Mouse (Mus musculus): Measurements from ENCODE around the gene Gm34653. TPM values are rescaled to one million over a fixed set of nuclear protein-coding genes. Genes with fewer than 3 reads are reported as not detected.

The Gm34653 gene
- polyA plus RNA-seq, 1 experiment from 2014 or later: not detected

GRCm38 (mm10) chr2:34874271-34874670, 41.5 kb downstream of the Gm34653 start, which contains the start of gene Cutal:
TSS of gene Cutal (plus strand) at chr2:34874396.
- no peak for DNase-seq (ENCODE audit: low spot score)
- Histone ChIP-seq H3K27ac (peak within 1 kb of the TSS; percentile 23; the same call in 1 of the 2 replicates), H3K36me3 (no peaks in the 10 kb centered on the region), H3K27me3 (ENCODE audit: insufficient read depth, poor library complexity, severe bottlenecking) (peaks cover 31% of the 10 kb centered on the region; the same call in 1 of the 2 replicates), H3K4me1 (peaks cover 19% of the 10 kb centered on the region; the same call in 1 of the 2 replicates), H3K4me3 (peak within 1 kb of the TSS; percentile 54), H3K9me3 (no peaks in the 10 kb centered on the region)
- WGBS: 1% methylated on average over 14 of the region's 14 CpGs

DNA sequence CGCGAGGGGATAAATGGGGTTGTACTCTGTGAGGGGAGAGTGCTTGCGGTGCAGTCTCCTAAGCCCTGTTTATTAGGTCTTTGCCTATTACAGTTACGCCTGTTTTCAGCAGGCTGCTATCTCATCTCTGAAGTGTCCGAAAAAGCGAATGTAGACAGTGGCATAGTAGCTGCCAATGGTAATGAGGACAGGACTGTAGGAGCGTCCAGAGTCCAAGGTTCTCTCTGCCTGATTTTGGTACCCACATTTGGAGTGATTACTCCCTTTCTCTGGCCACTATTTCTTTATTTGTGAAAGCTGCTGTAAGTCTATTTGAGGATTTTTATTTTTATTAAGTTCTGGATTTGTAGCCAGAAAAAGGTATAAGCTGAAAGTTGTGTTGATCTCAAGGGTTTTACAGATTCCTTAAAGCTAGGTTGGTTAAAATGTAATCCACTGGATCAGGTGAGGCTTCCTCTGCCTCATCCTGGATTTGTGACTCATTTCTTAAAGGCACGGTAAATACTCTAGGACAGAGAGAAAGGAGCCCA, 42.1 kb downstream of the Gm34653 start, which contains the start of gene Psmd5:
Gene Psmd5, minus strand, starts transcription at position 153 of the 530 bp plus-strand sequence.
- H3K4me3 ChIP-seq: peak within 1 kb of the TSS; percentile 54
- WGBS: 9% methylated on average over 8 of the region's 8 CpGs
- H3K27me3 ChIP-seq (ENCODE audit: insufficient read depth, poor library complexity, severe bottlenecking): peaks cover 31% of the 10 kb centered on the region; the same call in 1 of the 2 replicates
- peaks cover 14% of the 10 kb centered on the region; the same call in 1 of the 2 replicates for H3K4me1 ChIP-seq
- no peak for DNase-seq (ENCODE audit: low spot score)
- H3K27ac ChIP-seq: peak within 1 kb of the TSS; percentile 23; the same call in 1 of the 2 replicates
- no peaks in the 10 kb centered on the region for H3K9me3 ChIP-seq
- no peaks in the 10 kb centered on the region for H3K36me3 ChIP-seq

DNA sequence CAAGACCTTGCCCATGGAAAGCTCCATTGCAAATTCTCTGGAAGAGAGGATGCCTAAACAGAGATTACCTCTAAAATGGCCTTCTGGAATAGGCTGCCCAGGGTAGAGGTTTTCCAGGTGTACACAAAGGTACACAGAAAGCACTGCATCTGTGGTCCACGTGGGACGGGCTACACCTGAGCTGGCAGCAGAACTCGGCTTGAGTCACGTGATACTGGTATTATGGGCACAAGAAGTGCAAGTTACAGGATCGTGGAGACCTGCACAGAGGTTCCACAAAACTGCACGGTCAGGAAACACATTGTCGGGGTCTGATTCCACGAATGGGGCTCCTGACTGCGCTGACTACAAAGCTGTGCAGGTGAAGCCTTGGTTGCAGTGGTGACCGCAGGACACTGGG, 47.2 kb downstream of the Gm34653 start:
- no peak for DNase-seq (ENCODE audit: low spot score)
- WGBS: 80% methylated on average over 10 of the region's 10 CpGs
- no peak overlapping the region for H3K4me3 ChIP-seq
- H3K27me3 ChIP-seq (ENCODE audit: insufficient read depth, poor library complexity, severe bottlenecking): peaks cover 27% of the 10 kb centered on the region
- no peaks in the 10 kb centered on the region for H3K9me3 ChIP-seq
- H3K36me3 ChIP-seq: no peaks in the 10 kb centered on the region
- no peaks in the 10 kb centered on the region for H3K4me1 ChIP-seq
- no peak overlapping the region for H3K27ac ChIP-seq

- H3K27ac ChIP-seq: no peak overlapping the region
- H3K9me3 ChIP-seq: no peaks in the 10 kb centered on the region
- whole genome bisulfite sequencing: 85% methylated on average over 2 of the region's 2 CpGs
- no peaks in the 10 kb centered on the region for H3K4me1 ChIP-seq
- H3K27me3 ChIP-seq (ENCODE audit: insufficient read depth, poor library complexity, severe bottlenecking): peaks cover 12% of the 10 kb centered on the region
- H3K36me3 ChIP-seq: no peaks in the 10 kb centered on the region
- no peak for DNase-seq (ENCODE audit: low spot score)
- H3K4me3 ChIP-seq: no peak overlapping the region
Observed at GRCm38 (mm10) chr2:34882757-34883156, 50.0 kb downstream of the Gm34653 start.

DNA sequence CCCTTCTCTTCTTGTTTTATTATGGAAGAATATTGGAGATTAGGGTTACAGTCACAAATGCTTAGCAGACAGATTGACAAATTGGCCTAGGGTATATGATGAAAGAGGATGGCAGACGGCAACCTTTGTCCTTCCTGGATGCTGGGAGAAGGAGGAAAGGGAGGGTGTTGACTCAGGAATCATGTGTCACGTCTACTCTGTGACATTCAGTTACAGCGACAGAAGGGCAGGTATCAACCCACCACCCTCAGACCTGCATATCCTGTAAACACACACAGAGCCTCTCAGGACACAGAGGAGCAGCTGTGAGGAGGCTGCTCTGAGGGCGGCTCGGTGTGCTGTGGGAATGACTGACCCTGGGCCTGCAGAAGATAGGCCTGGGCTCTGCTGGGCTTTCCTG, 50.4 kb downstream of the Gm34653 start:
- H3K36me3 ChIP-seq: no peaks in the 10 kb centered on the region
- H3K4me1 ChIP-seq: no peaks in the 10 kb centered on the region
- no peak for DNase-seq (ENCODE audit: low spot score)
- H3K27ac ChIP-seq: no peak overlapping the region
- no peaks in the 10 kb centered on the region for H3K9me3 ChIP-seq
- H3K4me3 ChIP-seq: no peak overlapping the region
- H3K27me3 ChIP-seq (ENCODE audit: insufficient read depth, poor library complexity, severe bottlenecking): peaks cover 12% of the 10 kb centered on the region
- 41% methylated on average over 5 of the region's 5 CpGs for WGBS

GRCm38 (mm10) chr2:34884186-34884585, 51.4 kb downstream of the Gm34653 start:
- H3K27ac ChIP-seq: no peak overlapping the region
- DNase-seq (ENCODE audit: low spot score): no peak
- no peaks in the 10 kb centered on the region for H3K36me3 ChIP-seq
- H3K4me3 ChIP-seq: no peak overlapping the region
- no peaks in the 10 kb centered on the region for H3K9me3 ChIP-seq
- 83% methylated on average over 2 of the region's 2 CpGs for WGBS
- H3K4me1 ChIP-seq: no peaks in the 10 kb centered on the region
- peaks cover 12% of the 10 kb centered on the region for H3K27me3 ChIP-seq (ENCODE audit: insufficient read depth, poor library complexity, severe bottlenecking)

Other genes starting within 250 kb of the Gm34653 start
- gene Gapvd1, start 77.8 kb upstream of the Gm34653 start, polyA plus RNA-seq (2016; fragmentation: Nextera tagmentation; extraction: Ambion mirVana): 63.7 and 80.0 TPM in 2 replicates
- 1,119 and 1,337 TPM in 2 replicates for gene Hspa5, start 61.0 kb upstream of the Gm34653 start, polyA plus RNA-seq (2016; fragmentation: Nextera tagmentation; extraction: Ambion mirVana)
- gene Rabepk, start 33.1 kb upstream of the Gm34653 start, polyA plus RNA-seq (2016; fragmentation: Nextera tagmentation; extraction: Ambion mirVana): 39.3 and 40.2 TPM in 2 replicates
- gene Fbxw2, start 6.7 kb upstream of the Gm34653 start, polyA plus RNA-seq (2016; fragmentation: Nextera tagmentation; extraction: Ambion mirVana): 60.1 and 74.5 TPM in 2 replicates
- gene Cutal, start 41.4 kb downstream of the Gm34653 start, polyA plus RNA-seq (2016; fragmentation: Nextera tagmentation; extraction: Ambion mirVana): 0.31 TPM in 1 of 2 replicates, not detected in the other
- gene Psmd5, start 42.0 kb downstream of the Gm34653 start, polyA plus RNA-seq (2016; fragmentation: Nextera tagmentation; extraction: Ambion mirVana): 77.5 and 96.6 TPM in 2 replicates
- gene Phf19, start 81.0 kb downstream of the Gm34653 start, polyA plus RNA-seq (2016; fragmentation: Nextera tagmentation; extraction: Ambion mirVana): 3.1 and 3.9 TPM in 2 replicates
- 0.78 and 0.85 TPM in 2 replicates for gene Traf1, start 128.8 kb downstream of the Gm34653 start, polyA plus RNA-seq (2016; fragmentation: Nextera tagmentation; extraction: Ambion mirVana)
- gene Hc, start 228.4 kb downstream of the Gm34653 start, polyA plus RNA-seq (2016; fragmentation: Nextera tagmentation; extraction: Ambion mirVana): 0.31 TPM in 1 of 2 replicates, not detected in the other